Mouse (Mus musculus) neural tube, embryonic 15.5 days (tissue): Measurements from ENCODE around the gene Stk11ip. TPM values are rescaled to one million over a fixed set of nuclear protein-coding genes. Genes with fewer than 3 reads are reported as not detected.

ENCODE experiments used
- ATAC-seq: fragments of 200-750 bp; cut with Nextera tagmentation; 2 replicates; pipeline ENCODE4 v1.8.0; 2017; ENCODE audit warnings: mild to moderate bottlenecking, moderate TSS enrichment, moderate library complexity; ENCODE audit not compliant: low FRiP score
- H3K27ac ChIP-seq: fragments of 300-500 bp; sonication (generic); replicated peaks from 2 replicates; pipeline ENCODE4 v1.5.1; 2015; ENCODE audit warnings: mild to moderate bottlenecking, inconsistent platforms
- H3K27me3 ChIP-seq: fragments of 300-500 bp; sonication (generic); replicated peaks from 2 replicates; pipeline ENCODE4 v1.6.1; 2015; ENCODE audit warnings: inconsistent platforms
- H3K36me3 ChIP-seq: fragments of 300-500 bp; sonication (generic); 2 replicates; pipeline ENCODE4 v1.6.1; 2015; ENCODE audit warnings: inconsistent platforms
- H3K4me1 ChIP-seq: fragments of 300-500 bp; sonication (generic); 2 replicates; pipeline ENCODE4 v1.6.1; 2015; ENCODE audit warnings: inconsistent platforms
- H3K4me2 ChIP-seq: fragments of 300-500 bp; sonication (generic); 2 replicates; pipeline ENCODE4 v1.6.1; 2015; ENCODE audit warnings: inconsistent platforms, mild to moderate bottlenecking, moderate library complexity
- H3K4me3 ChIP-seq: fragments of 300-500 bp; sonication (generic); replicated peaks from 2 replicates; pipeline ENCODE4 v1.5.1; 2015; ENCODE audit warnings: mild to moderate bottlenecking, inconsistent platforms
- H3K9ac ChIP-seq: fragments of 300-500 bp; sonication (generic); replicated peaks from 2 replicates; pipeline ENCODE4 v1.6.1; 2015; ENCODE audit warnings: mild to moderate bottlenecking, inconsistent platforms
- H3K9me3 ChIP-seq: fragments of 300-500 bp; sonication (generic); replicated peaks from 2 replicates; pipeline ENCODE4 v1.6.1; 2016; ENCODE audit warnings: inconsistent platforms
- WGBS: fragments of 180-500 bp; shearing (Covaris S2); methylation state at CpG from one replicate; pipeline ENCODE4 v1.1.7; 2015; ENCODE audit warnings: mixed read lengths; 5-methylcytosine and 5-hydroxymethylcytosine counted together
- polyA plus RNA-seq: library from polyadenylated mRNA; unstranded; fragments of >200 nt; fragmentation: Nextera tagmentation; extraction: Ambion mirVana; gene quantifications from 2 replicates; pipeline ENCODE4 v1.2.1, GENCODE M21; 2015

Gene Stk11ip
- 20.0 and 21.2 TPM in 2 replicates for polyA plus RNA-seq

DNA sequence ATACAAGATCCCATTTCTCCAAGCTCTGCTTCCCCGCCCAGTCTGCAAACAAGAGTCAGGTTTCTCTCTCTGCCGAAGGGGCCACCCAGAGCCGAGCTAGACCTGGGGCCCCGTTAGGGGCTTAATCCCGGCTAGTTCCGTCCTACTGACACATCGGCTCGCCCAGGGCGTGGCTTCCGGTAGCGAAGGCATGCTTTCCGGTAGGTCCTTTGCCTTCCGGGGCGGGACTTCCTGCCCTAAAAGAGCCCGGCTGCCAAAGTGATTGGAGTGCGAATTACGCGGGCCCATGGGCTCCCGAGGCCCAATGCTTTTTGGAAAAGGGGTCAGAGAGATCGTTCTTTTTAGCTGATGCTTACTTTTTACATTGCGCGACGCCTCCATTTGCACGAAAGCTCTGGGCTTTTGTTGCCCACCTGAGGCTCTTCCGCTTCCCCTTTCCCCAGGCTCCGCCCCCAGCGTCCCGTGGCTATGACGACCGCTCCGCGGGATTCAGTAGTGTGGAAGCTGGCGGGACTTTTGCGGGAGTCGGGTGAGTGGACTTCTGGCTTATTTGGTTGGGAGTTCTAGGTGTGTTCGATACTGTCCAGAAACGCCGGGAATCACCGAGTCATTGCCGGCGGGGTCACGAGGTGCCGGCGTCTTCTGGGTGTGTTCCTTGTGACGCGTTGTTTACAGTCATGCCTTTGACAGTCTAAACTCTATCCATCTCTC is at the start of gene Stk11ip:
Stk11ip (plus strand) TSS at position 209 of the 711 bp plus-strand sequence.
- H3K4me1 ChIP-seq, result peaks cover 13% of the 10 kb centered on the region
- peak; percentile 96 for ATAC-seq
- H3K9me3 ChIP-seq, result no peaks in the 10 kb centered on the region
- no peaks in the 10 kb centered on the region for H3K27me3 ChIP-seq
- peaks cover 10% of the 10 kb centered on the region for H3K36me3 ChIP-seq
- H3K9ac ChIP-seq, result peak within 1 kb of the TSS; percentile 47
- peak within 1 kb of the TSS; percentile 90 for H3K27ac ChIP-seq
- WGBS, result under 1% methylated on average over 46 of the region's 46 CpGs
- H3K4me2 ChIP-seq, result peak within 1 kb of the TSS; percentile 71
- H3K4me3 ChIP-seq, result peak within 1 kb of the TSS; percentile 81

DNA sequence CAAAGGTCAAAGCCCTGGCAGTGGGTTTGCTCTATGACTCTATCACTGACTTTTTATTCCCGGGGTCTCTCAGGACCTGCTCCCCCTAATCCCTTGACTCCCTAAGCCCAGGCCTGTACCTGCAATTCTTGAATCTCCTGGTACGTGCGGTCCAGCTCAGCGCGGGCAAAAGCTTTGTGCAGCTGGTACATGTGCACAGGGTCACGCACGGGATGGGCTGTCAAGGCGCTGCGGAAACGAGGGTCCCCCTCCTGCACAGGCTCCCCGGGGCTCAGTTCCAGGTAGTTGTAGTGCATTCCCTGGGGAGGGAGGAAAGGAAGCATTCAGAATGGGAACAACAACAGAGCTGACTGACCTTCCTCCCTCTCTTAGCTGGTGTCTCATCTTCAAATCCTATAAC is 44.9 kb upstream of the Stk11ip start:
- no peak overlapping the region for H3K9ac ChIP-seq
- H3K4me2 ChIP-seq, result no peak overlapping the region
- no peak overlapping the region for H3K27ac ChIP-seq
- no peak for ATAC-seq
- 96% methylated on average over 11 of the region's 11 CpGs for WGBS
- H3K9me3 ChIP-seq, result no peaks in the 10 kb centered on the region
- H3K36me3 ChIP-seq, result peaks cover 47% of the 10 kb centered on the region
- peaks cover 53% of the 10 kb centered on the region for H3K4me1 ChIP-seq
- no peaks in the 10 kb centered on the region; the same call in 1 of the 2 replicates for H3K27me3 ChIP-seq
- no peak overlapping the region for H3K4me3 ChIP-seq

DNA sequence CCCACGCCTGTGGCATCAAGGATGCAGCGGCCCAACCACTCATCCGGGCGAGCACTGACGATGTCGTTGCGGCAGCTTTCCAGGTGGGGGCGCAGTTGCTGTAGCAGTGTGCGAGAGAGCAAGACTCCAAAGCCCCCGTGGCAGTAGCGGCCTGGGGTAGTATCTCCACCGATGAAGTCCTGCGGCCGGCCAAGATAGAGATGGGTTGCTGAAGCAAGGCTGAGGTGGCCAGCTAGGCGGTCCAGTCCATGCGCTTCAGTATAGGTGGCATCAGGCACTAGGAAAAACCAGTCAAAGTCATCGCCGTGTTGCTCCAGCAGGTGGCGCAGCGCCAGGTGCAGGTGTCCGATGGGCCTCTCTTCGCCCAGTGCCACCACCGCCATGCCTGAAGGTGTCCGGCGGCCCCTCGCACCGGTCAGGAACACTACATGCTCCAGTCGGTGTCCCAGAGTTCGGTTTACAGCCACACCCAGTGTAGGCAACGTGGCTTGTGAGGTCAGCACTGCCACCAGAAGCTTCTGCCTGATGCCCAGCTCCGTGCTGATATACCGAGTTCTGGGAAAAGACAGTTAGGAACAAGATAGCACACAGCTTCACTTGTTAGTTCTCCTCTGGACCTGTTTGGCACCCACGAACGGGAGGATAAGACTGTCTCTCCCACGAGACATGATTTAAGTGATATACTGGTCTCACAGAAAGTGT is 43.9 kb upstream of the Stk11ip start:
- peaks cover 6% of the 10 kb centered on the region for H3K27me3 ChIP-seq
- ATAC-seq, result no peak

DNA sequence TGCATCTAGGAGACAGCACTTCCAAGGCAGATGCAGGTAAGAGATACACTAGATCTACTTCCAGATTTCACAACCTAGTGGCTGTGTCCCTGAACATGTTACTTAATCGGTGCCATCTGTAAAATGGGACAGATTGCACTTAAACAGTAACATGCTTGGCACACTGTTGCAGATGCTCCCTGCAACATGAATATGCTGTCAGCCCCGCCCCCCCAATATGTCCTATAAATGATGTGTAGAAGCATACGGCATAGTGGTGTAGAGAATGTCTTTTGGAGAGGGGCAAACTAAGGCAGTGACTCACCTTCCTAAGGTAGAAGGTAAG is 43.4 kb upstream of the Stk11ip start:
- peak overlapping the region; percentile 64 for H3K9ac ChIP-seq
- H3K36me3 ChIP-seq, result peaks cover 43% of the 10 kb centered on the region
- H3K4me2 ChIP-seq, result peak overlapping the region; percentile 91
- WGBS, result 46% methylated on average over 3 of the region's 3 CpGs
- no peak for ATAC-seq
- peak overlapping the region; percentile 61 for H3K4me3 ChIP-seq
- H3K4me1 ChIP-seq, result peaks cover 65% of the 10 kb centered on the region
- peaks cover 11% of the 10 kb centered on the region for H3K27me3 ChIP-seq
- H3K27ac ChIP-seq, result no peak overlapping the region; the same call in 1 of the 2 replicates
- no peaks in the 10 kb centered on the region for H3K9me3 ChIP-seq

More for the DNA sequence above, 43.9 kb upstream of the Stk11ip start:
- H3K9me3 ChIP-seq, result no peaks in the 10 kb centered on the region
- H3K4me3 ChIP-seq, result peak overlapping the region; percentile 61
- 12% methylated on average over 35 of the region's 35 CpGs for WGBS
- peaks cover 43% of the 10 kb centered on the region for H3K36me3 ChIP-seq
- H3K27ac ChIP-seq, result peak overlapping the region; percentile 45; the same call in 1 of the 2 replicates
- peak overlapping the region; percentile 91 for H3K4me2 ChIP-seq
- H3K4me1 ChIP-seq, result peaks cover 61% of the 10 kb centered on the region
- H3K9ac ChIP-seq, result peak overlapping the region; percentile 64; the same call in 1 of the 2 replicates

DNA sequence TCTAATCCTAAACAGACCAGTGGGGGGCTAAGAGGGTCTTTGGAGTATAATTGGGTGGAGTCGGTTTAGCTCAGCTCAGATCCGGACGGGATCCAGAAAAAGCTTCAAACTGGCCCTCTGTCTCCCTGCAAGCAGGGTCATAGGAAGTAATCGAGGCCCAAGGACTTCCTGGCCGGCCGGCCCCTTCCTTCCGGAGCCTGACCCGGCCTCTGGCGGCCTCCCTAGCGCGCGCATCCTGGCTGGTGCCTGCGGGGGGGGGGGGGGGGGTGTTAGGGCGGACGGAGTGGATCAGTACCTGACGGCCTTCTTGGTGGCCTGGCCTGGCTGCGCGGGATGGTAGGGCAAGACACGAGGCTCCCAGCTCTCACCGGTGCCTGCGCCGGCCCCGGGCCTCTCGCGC is 42.8 kb upstream of the Stk11ip start:
- Histone ChIP-seq H3K9ac (peak overlapping the region; percentile 64), H3K27ac (peak overlapping the region; percentile 86), H3K9me3 (no peaks in the 10 kb centered on the region), H3K4me3 (peak overlapping the region; percentile 61), H3K4me1 (peaks cover 65% of the 10 kb centered on the region), H3K4me2 (peak overlapping the region; percentile 91), H3K27me3 (peaks cover 17% of the 10 kb centered on the region), H3K36me3 (peaks cover 42% of the 10 kb centered on the region)
- peak; percentile 22; the same call in 1 of the 2 replicates for ATAC-seq
- WGBS, result under 1% methylated on average over 21 of the region's 25 CpGs

DNA sequence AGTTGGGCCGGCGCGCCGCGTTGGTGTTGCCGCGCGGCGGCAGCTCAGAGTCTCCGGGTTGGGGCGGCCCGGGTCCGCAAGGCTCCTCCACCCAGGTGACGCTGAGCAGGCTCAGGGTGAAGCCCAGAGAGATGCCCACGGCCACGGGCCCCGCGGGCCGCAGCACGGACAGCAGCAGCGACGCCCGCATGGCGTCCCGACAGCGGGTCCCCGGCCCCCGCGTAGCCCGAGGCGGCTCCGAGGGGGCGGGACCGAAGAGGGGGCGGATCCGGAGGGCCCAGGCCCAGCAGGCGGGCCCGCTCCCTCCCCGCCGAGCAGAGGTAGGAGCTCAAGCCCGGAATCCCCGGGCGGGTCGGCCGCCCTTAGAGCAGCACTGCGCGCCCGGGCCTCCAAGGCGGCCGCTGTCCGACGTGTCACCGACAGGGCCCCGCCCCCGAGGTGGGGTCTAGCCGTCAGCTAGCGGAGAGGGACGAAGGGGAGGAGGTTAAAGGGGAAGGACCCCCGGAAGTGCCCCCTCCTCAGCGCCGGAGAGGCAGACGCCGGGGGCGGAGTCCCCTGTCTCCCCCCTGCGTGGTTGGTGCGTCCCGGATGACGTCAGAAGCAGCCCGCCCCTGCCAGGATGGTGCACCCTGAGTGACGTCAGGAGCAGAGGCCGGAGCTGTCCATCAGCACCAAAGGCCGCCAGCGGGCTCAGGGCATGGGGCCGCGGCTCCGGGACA is 42.3 kb upstream of the Stk11ip start, which contains the start of the genes Chpf and Tmem198:
Chpf (minus strand) TSS at position 392 of the 719 bp plus-strand sequence.
Tmem198 (plus strand) TSS at position 617 of the 719 bp plus-strand sequence.
- H3K27ac ChIP-seq, result peak within 1 kb of the TSS; percentile 86
- H3K9ac ChIP-seq, result peak within 1 kb of the TSS; percentile 64
- H3K27me3 ChIP-seq, result peaks cover 22% of the 10 kb centered on the region
- peak within 1 kb of the TSS; percentile 91 for H3K4me2 ChIP-seq
- peaks cover 38% of the 10 kb centered on the region for H3K36me3 ChIP-seq
- under 1% methylated on average over 63 of the region's 76 CpGs for WGBS
- H3K4me3 ChIP-seq, result peak within 1 kb of the TSS; percentile 61
- peak; percentile 91 for ATAC-seq
- peaks cover 59% of the 10 kb centered on the region for H3K4me1 ChIP-seq
- H3K9me3 ChIP-seq, result no peaks in the 10 kb centered on the region

DNA sequence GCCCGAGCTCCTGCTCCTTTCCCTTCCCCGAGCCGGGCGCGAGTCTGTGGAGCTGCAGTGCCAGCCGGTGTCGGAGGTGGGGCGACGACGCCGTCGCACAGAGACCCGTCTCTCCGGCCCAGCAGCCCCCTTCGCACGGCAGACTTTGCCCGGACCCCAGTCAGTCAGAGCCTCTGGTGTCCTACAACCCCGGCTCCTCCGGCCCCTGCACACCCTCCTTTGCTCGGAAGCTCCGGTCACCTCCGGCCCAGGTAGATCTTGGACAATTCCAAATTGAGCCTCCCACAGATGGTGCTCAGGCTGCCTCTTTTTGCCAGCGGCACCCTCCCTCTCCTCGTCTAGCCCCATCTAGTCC is 41.7 kb upstream of the Stk11ip start:
- peak overlapping the region; percentile 61 for H3K4me3 ChIP-seq
- peaks cover 55% of the 10 kb centered on the region for H3K4me1 ChIP-seq
- WGBS, result under 1% methylated on average over 24 of the region's 24 CpGs
- peak overlapping the region; percentile 86 for H3K27ac ChIP-seq
- H3K4me2 ChIP-seq, result peak overlapping the region; percentile 91
- H3K9ac ChIP-seq, result peak overlapping the region; percentile 64
- peaks cover 39% of the 10 kb centered on the region for H3K36me3 ChIP-seq
- peaks cover 28% of the 10 kb centered on the region for H3K27me3 ChIP-seq
- no peak for ATAC-seq
- H3K9me3 ChIP-seq, result no peaks in the 10 kb centered on the region

DNA sequence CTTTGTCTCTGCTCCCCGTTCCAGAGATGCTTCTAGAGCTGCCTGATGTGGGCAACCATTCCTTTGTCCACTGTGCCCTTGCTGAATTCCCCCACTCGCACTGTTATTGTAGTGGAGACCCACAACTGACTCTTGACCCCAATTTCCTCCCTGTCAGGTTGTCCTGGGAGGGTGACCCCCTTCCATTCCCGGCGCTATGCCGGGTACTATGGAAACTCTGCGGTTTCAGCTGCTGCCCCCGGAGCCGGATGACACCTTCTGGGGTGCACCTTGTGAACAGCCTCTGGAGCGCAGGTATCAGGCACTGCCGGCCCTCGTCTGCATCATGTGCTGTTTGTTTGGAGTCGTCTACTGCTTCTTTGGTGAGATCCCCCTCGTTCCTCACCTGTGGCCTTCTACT is 41.3 kb upstream of the Stk11ip start:
- no peak for ATAC-seq
- H3K9me3 ChIP-seq, result no peaks in the 10 kb centered on the region
- H3K27ac ChIP-seq, result peak overlapping the region; percentile 86
- H3K36me3 ChIP-seq, result peaks cover 39% of the 10 kb centered on the region
- H3K4me2 ChIP-seq, result peak overlapping the region; percentile 91
- H3K4me1 ChIP-seq, result peaks cover 52% of the 10 kb centered on the region
- H3K9ac ChIP-seq, result peak overlapping the region; percentile 64
- peak overlapping the region; percentile 61 for H3K4me3 ChIP-seq
- peaks cover 32% of the 10 kb centered on the region for H3K27me3 ChIP-seq
- 14% methylated on average over 13 of the region's 13 CpGs for WGBS

DNA sequence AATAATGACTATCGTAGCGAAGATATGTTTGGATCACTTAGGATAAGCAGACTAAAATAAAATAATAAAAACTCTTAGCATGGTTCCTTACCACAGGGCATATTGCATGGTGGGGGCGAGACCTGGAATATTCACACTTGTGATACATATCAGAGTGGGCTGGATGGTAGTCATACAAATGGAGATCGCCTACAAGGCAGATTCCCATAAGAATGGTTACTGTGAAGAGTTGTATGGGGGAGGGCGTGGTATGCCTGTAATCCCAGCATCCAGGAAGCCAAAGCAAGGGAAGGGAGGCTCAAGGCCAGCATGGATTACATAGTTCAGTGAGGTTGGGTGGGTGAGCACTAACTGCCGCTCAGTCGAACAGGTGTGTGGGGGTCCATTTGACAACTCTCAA is 40.6 kb upstream of the Stk11ip start:
- Histone ChIP-seq H3K27ac (no peak overlapping the region), H3K36me3 (peaks cover 39% of the 10 kb centered on the region), H3K4me3 (peak overlapping the region; percentile 61), H3K9ac (0 out of 2 replicates have a peak overlapping the region, but pooled peaks have one; percentile 64), H3K4me2 (peak overlapping the region; percentile 91), H3K9me3 (no peaks in the 10 kb centered on the region), H3K27me3 (peaks cover 39% of the 10 kb centered on the region), H3K4me1 (peaks cover 52% of the 10 kb centered on the region)
- no peak for ATAC-seq
- 91% methylated on average over 7 of the region's 7 CpGs for WGBS

DNA sequence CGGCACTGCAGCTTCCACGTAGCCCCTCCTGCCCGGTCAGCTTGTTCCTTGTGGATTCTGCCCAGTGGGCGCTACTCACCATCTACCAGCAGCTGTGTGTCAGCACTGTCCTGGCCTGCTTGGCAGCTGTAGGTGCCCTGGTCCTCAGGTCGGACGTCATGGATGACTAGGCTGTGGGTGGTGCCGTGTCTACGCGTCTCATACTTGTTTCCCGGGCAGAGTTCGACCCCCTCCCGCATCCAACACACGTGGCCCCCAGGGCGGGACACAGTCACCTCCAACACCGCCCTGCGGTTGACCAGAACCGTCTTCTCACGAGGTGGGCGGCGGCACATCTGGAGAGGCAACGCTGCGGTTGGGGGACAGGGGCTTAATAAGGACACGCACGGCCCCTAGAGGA is 34.8 kb upstream of the Stk11ip start:
- Histone ChIP-seq H3K4me3 (peak overlapping the region; percentile 53), H3K4me1 (peaks cover 37% of the 10 kb centered on the region), H3K27ac (no peak overlapping the region), H3K9me3 (no peaks in the 10 kb centered on the region), H3K4me2 (peak overlapping the region; percentile 90), H3K36me3 (peaks cover 48% of the 10 kb centered on the region), H3K9ac (peak overlapping the region; percentile 44; the same call in 1 of the 2 replicates), H3K27me3 (peaks cover 71% of the 10 kb centered on the region)
- 8% methylated on average over 24 of the region's 24 CpGs for WGBS
- ATAC-seq, result peak; percentile 9; the same call in 1 of the 2 replicates

DNA sequence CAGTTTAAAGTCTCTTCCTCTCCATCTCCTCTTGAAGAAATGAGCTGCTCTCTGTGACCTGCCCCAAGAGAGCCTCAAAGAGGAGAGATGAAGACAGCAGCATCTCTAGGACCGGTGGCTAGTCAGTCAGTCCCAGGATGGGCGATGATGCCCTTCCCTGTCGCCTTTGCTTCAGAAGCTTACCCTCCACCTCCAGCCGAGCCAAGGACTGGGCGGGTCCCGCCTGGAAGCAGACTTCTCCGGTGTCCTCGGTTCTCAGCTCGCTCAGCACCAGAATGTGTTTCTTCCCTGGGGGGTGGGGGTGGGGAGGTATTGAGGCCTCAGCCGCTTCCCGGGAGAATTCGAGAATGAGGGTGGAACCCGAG is 34.3 kb upstream of the Stk11ip start:
- peak; percentile 21; the same call in 1 of the 2 replicates for ATAC-seq
- peaks cover 69% of the 10 kb centered on the region for H3K27me3 ChIP-seq
- H3K27ac ChIP-seq, result no peak overlapping the region
- peak overlapping the region; percentile 44 for H3K9ac ChIP-seq
- peak overlapping the region; percentile 90 for H3K4me2 ChIP-seq
- 2% methylated on average over 13 of the region's 13 CpGs for WGBS
- H3K4me1 ChIP-seq, result peaks cover 33% of the 10 kb centered on the region
- no peaks in the 10 kb centered on the region for H3K9me3 ChIP-seq
- peaks cover 50% of the 10 kb centered on the region for H3K36me3 ChIP-seq
- H3K4me3 ChIP-seq, result peak overlapping the region; percentile 53
